Mouse (Mus musculus) spleen, adult 2 months (tissue): Measurements from ENCODE around the gene Cdkn2aip.

ENCODE experiments used
- CTCF ChIP-seq: fragments of 200-500 bp; IDR thresholded peaks from 2 replicates; pipeline ENCODE4 v1.5.1; 2011; ENCODE audit warnings: mild to moderate bottlenecking, inconsistent platforms; ENCODE audit not compliant: insufficient read depth, insufficient read length, insufficient replicate concordance; ENCODE audit errors: extremely low read depth
- POLR2A ChIP-seq: fragments of 200-500 bp; IDR thresholded peaks from 2 replicates; pipeline ENCODE4 v1.6.1; 2011; ENCODE audit warnings: low read depth, low read length, inconsistent platforms

DNA sequence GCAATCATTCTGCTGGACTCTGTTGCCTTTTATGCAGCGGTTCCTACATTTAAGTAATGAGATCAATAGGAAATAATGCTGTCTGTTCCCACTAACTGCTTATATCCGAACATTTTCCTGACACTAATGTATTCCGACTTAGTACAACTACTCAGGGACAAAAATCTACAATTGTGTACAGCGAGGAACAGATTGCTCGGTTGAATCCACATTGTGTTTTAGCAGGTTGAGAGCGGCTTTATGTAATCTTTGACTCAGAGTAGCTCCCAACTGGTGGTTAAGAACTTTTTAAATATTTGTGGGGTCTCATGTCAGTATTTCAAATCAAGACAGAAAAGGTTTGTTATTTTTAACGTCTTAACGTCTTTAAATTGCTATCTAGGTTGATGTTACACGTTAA is 29.7 kb downstream of the Cdkn2aip start:
- TF ChIP-seq CTCF (no peak), POLR2A (no peak)
